Mouse (Mus musculus) heart, embryonic 12.5 days (tissue): ENCODE data around the gene 4931409K22Rik. TPM values are rescaled to one million over a fixed set of nuclear protein-coding genes. Genes with fewer than 3 reads are reported as not detected.
A peak's percentile ranks its signal among the peaks of the same experiment; 100 is the strongest.
"Not testable (repeated sequence)": the region's sequence is repeated elsewhere in the genome, so short reads cannot be mapped to it uniquely, and the experiment has no call there.

Experiments used
- ATAC-seq: fragments of 200-750 bp; cut with Nextera tagmentation; 2 replicates; pipeline ENCODE4 v1.8.0; 2017; ENCODE audit warnings: moderate TSS enrichment, moderate library complexity; ENCODE audit not compliant: insufficient number of reproducible peaks, low FRiP score
- H3K27ac ChIP-seq: fragments of 300-500 bp; sonication (generic); 2 replicates; pipeline ENCODE4 v1.5.1; 2016; ENCODE audit warnings: mild to moderate bottlenecking, moderate library complexity; ENCODE audit not compliant: poor library complexity, severe bottlenecking
- H3K27me3 ChIP-seq: fragments of 300-500 bp; sonication (generic); replicated peaks from 2 replicates; pipeline ENCODE4 v1.6.1; 2016; ENCODE audit warnings: mild to moderate bottlenecking, moderate library complexity
- H3K36me3 ChIP-seq: fragments of 300-500 bp; sonication (generic); 2 replicates; pipeline ENCODE4 v1.6.1; 2016; ENCODE audit warnings: mild to moderate bottlenecking, moderate library complexity
- H3K4me1 ChIP-seq: fragments of 300-500 bp; sonication (generic); replicated peaks from 2 replicates; pipeline ENCODE4 v1.6.1; 2016; ENCODE audit warnings: mild to moderate bottlenecking
- H3K4me2 ChIP-seq: fragments of 300-500 bp; sonication (generic); 2 replicates; pipeline ENCODE4 v1.6.1; 2016; ENCODE audit warnings: mild to moderate bottlenecking, moderate library complexity
- H3K4me3 ChIP-seq: fragments of 300-500 bp; sonication (generic); 2 replicates; pipeline ENCODE4 v1.5.1; 2016; ENCODE audit warnings: mild to moderate bottlenecking
- H3K9ac ChIP-seq: fragments of 300-500 bp; sonication (generic); 2 replicates; pipeline ENCODE4 v1.6.1; 2016; ENCODE audit warnings: mild to moderate bottlenecking, moderate library complexity
- H3K9me3 ChIP-seq: fragments of 300-500 bp; sonication (generic); replicated peaks from 2 replicates; pipeline ENCODE4 v1.6.1; 2016; ENCODE audit warnings: mild to moderate bottlenecking, moderate library complexity
- WGBS: fragments of 180-500 bp; shearing (Covaris S2); methylation state at CpG from one replicate; pipeline ENCODE4 v1.1.7; 2016; 5-methylcytosine and 5-hydroxymethylcytosine counted together
- polyA plus RNA-seq: library from polyadenylated mRNA; unstranded; fragments of >200 nt; fragmentation: Nextera tagmentation; extraction: Ambion mirVana; gene quantifications from 2 replicates; pipeline ENCODE4 v1.2.1, GENCODE M21; 2016

Gene 4931409K22Rik
- polyA plus RNA-seq, 1 experiment from 2014 or later: not detected

DNA sequence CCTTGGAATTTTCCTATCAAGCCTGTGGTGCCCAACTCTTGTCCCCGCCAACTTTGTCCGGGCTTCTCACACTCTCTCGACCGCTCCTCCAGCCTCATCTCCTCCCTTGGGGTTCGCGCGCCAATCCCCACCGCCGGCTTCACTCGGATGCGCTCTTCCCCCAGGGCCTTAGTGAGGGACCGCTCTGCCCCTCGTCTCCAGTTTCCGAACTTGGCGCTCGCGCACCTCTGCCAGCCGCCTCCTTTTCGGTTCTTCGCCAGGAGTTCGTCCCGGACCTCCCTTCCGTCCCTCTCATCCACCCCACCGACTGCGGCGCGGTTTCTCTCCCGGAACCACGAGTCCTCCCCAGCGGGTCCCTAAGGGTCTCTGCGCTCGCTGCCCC, 20.2 kb upstream of the 4931409K22Rik start:
- H3K27me3 ChIP-seq: no peaks in the 10 kb centered on the region
- H3K9me3 ChIP-seq: no peaks in the 10 kb centered on the region
- peak; percentile 23; the same call in 1 of the 2 replicates for ATAC-seq
- H3K4me2 ChIP-seq: peak overlapping the region; percentile 92
- peak overlapping the region; percentile 90 for H3K9ac ChIP-seq
- H3K27ac ChIP-seq: peak overlapping the region; percentile 71
- peaks cover 14% of the 10 kb centered on the region for H3K4me1 ChIP-seq
- H3K4me3 ChIP-seq: peak overlapping the region; percentile 84
- H3K36me3 ChIP-seq: peaks cover 39% of the 10 kb centered on the region
- under 1% methylated on average over 32 of the region's 32 CpGs for WGBS

GRCm38 (mm10) chr5:24575948-24576347, 19.3 kb upstream of the 4931409K22Rik start:
- 73% methylated on average over 1 of the region's 1 CpGs for WGBS
- H3K4me1 ChIP-seq: peaks cover 14% of the 10 kb centered on the region
- no peak overlapping the region for H3K9ac ChIP-seq
- no peak overlapping the region for H3K27ac ChIP-seq
- H3K4me2 ChIP-seq: peak overlapping the region; percentile 92
- H3K9me3 ChIP-seq: no peaks in the 10 kb centered on the region
- no peaks in the 10 kb centered on the region for H3K27me3 ChIP-seq
- H3K4me3 ChIP-seq: peak overlapping the region; percentile 84
- peaks cover 47% of the 10 kb centered on the region for H3K36me3 ChIP-seq
- ATAC-seq: no peak

DNA sequence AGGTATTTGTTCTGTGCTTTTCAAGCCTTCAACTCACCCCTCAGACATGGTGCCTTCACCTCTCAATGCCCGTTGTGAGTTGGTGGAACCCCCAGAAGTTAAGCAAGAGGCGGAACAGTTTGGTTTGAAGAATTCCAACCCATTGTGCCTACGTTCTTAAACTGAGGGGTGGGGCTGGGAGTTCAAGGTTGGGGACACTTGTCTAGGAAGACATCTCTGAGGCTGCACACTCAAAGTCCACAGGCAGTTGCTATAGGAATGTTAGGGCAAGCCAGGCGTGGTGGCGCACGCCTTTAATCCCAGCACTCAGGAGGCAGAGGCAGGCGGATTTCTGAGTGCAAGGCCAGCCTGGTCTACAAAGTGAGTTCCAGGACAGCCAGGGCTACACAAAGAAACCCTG, 1.3 kb downstream of the 4931409K22Rik start:
- not testable (repeated sequence) for H3K4me2 ChIP-seq, ATAC-seq

GRCm38 (mm10) chr5:24553621-24554244, 2.9 kb downstream of the 4931409K22Rik start:
- no peak for ATAC-seq
- 60% methylated on average over 5 of the region's 5 CpGs for WGBS
- Histone ChIP-seq H3K36me3 (no peaks in the 10 kb centered on the region), H3K9ac (no peak overlapping the region), H3K4me3 (no peak overlapping the region), H3K4me1 (peaks cover 9% of the 10 kb centered on the region), H3K4me2 (no peak overlapping the region), H3K9me3 (0 out of 2 replicates have a peak, but pooled peaks cover 4% of the 10 kb centered on the region), H3K27ac (no peak overlapping the region), H3K27me3 (peaks cover 40% of the 10 kb centered on the region)

More for the DNA sequence above, 1.3 kb downstream of the 4931409K22Rik start:
- 88% methylated on average over 7 of the region's 7 CpGs for WGBS
- not testable (repeated sequence) for H3K36me3 ChIP-seq, H3K4me1 ChIP-seq, H3K27ac ChIP-seq, H3K4me3 ChIP-seq, H3K9ac ChIP-seq, H3K9me3 ChIP-seq
- peaks cover 26% of the 10 kb centered on the region for H3K27me3 ChIP-seq

GRCm38 (mm10) chr5:24551317-24551688, 5.3 kb downstream of the 4931409K22Rik start:
- no peaks in the 10 kb centered on the region for H3K36me3 ChIP-seq
- H3K4me3 ChIP-seq: no peak overlapping the region
- 46% methylated on average over 2 of the region's 2 CpGs for WGBS
- H3K9ac ChIP-seq: no peak overlapping the region
- H3K4me2 ChIP-seq: peak overlapping the region; percentile 41
- 0 out of 2 replicates have a peak, but pooled peaks cover 4% of the 10 kb centered on the region for H3K9me3 ChIP-seq
- ATAC-seq: no peak
- peaks cover 40% of the 10 kb centered on the region for H3K27me3 ChIP-seq
- no peak overlapping the region for H3K27ac ChIP-seq
- peaks cover 9% of the 10 kb centered on the region for H3K4me1 ChIP-seq

- Histone ChIP-seq H3K27me3 (peaks cover 40% of the 10 kb centered on the region), H3K4me2 (peak overlapping the region; percentile 41), H3K9me3 (0 out of 2 replicates have a peak, but pooled peaks cover under 1% of the 10 kb centered on the region), H3K27ac (no peak overlapping the region), H3K4me3 (no peak overlapping the region; the same call in 1 of the 2 replicates), H3K9ac (no peak overlapping the region), H3K4me1 (peaks cover 9% of the 10 kb centered on the region), H3K36me3 (no peaks in the 10 kb centered on the region)
- ATAC-seq: no peak
- 33% methylated on average over 26 of the region's 26 CpGs for WGBS
Measured at GRCm38 (mm10) chr5:24550598-24551316, 5.9 kb downstream of the 4931409K22Rik start.

DNA sequence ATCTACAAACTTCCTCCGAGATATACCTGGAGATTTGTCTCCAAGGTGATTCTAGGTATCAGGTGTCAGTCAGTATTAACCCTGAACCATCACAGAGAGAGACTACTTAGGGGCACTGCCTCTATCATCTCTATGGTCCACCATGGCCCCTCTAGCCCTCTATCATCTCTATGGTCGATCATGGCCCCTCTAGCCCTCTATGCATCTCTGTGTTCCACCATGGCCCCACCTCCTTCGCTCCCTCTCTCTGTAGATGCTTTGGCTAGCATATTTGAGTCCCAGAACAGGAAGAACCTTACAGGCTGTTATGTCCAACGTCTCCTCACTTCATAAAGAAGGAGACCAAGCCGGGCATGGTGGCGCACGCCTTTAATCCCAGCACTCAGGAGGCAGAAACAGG, 14.0 kb downstream of the 4931409K22Rik start:
- H3K9me3 ChIP-seq: no peaks in the 10 kb centered on the region
- no peak for ATAC-seq
- no peaks in the 10 kb centered on the region for H3K36me3 ChIP-seq
- no peak overlapping the region for H3K4me2 ChIP-seq
- 77% methylated on average over 7 of the region's 7 CpGs for WGBS
- H3K4me1 ChIP-seq: peaks cover 25% of the 10 kb centered on the region
- no peak overlapping the region for H3K9ac ChIP-seq
- peaks cover 13% of the 10 kb centered on the region for H3K27me3 ChIP-seq
- no peak overlapping the region for H3K4me3 ChIP-seq
- no peak overlapping the region for H3K27ac ChIP-seq

DNA sequence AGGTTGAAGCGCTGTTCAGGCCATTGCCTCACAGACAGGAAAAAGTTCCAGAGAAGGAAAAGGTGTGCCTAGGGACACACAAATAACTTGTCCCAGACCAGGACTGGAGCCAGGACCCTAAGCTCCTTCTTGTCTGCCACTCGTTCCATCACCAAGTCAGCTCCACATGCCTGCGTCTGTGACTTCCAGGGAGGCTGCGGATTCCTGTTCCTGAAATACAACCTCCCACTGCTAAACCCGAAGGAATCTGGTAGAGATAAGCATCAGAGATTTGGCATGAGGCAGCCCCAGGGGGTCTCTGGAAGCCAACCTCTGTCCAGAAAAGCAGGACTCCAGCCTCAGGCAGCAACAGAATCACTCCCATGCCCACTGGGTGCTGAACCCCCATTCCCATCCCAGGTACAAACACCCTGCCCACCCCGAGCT, 15.5 kb downstream of the 4931409K22Rik start:
- Histone ChIP-seq H3K27ac (peak overlapping the region; percentile 67), H3K27me3 (peaks cover 26% of the 10 kb centered on the region), H3K4me2 (peak overlapping the region; percentile 73), H3K36me3 (no peaks in the 10 kb centered on the region), H3K4me3 (peak overlapping the region; percentile 42), H3K9me3 (no peaks in the 10 kb centered on the region), H3K9ac (0 out of 2 replicates have a peak overlapping the region, but pooled peaks have one; percentile 8), H3K4me1 (peaks cover 25% of the 10 kb centered on the region)
- ATAC-seq: no peak; the same call in 1 of the 2 replicates
- 10% methylated on average over 6 of the region's 6 CpGs for WGBS

- ATAC-seq: peak; percentile 78
- WGBS: 12% methylated on average over 14 of the region's 14 CpGs
- H3K9me3 ChIP-seq: no peaks in the 10 kb centered on the region
- peak within 1 kb of the TSS; percentile 67 for H3K27ac ChIP-seq
- H3K9ac ChIP-seq: 0 out of 2 replicates have a peak within 1 kb of the TSS, but pooled peaks have one; percentile 8
- H3K27me3 ChIP-seq: peaks cover 32% of the 10 kb centered on the region
- H3K4me1 ChIP-seq: peaks cover 25% of the 10 kb centered on the region
- no peaks in the 10 kb centered on the region for H3K36me3 ChIP-seq
- H3K4me3 ChIP-seq: peak within 1 kb of the TSS; percentile 42
- H3K4me2 ChIP-seq: peak within 1 kb of the TSS; percentile 73
Measured at GRCm38 (mm10) chr5:24540387-24541143, 16.0 kb downstream of the 4931409K22Rik start, which contains the start of gene Asb10. Asb10 (minus strand) TSS chr5:24540978.

- Histone ChIP-seq H3K4me3 (peak overlapping the region; percentile 42), H3K4me1 (peaks cover 25% of the 10 kb centered on the region), H3K9ac (no peak overlapping the region), H3K27me3 (peaks cover 35% of the 10 kb centered on the region), H3K4me2 (peak overlapping the region; percentile 73), H3K36me3 (no peaks in the 10 kb centered on the region), H3K27ac (peak overlapping the region; percentile 67), H3K9me3 (no peaks in the 10 kb centered on the region)
- ATAC-seq: no peak
- 65% methylated on average over 22 of the region's 22 CpGs for WGBS
Measured at GRCm38 (mm10) chr5:24539571-24540296, 16.9 kb downstream of the 4931409K22Rik start.
